Mouse (Mus musculus) bone marrow macrophage, adult 2 months (primary cell): ENCODE results near the gene Katnal1.

Experiments
- CTCF ChIP-seq: IDR thresholded peaks from 2 replicates; pipeline ENCODE4 v1.5.1; 2012; ENCODE audit warnings: low read depth, mild to moderate bottlenecking, low read length, moderate library complexity
- POLR2A ChIP-seq: IDR thresholded peaks from 2 replicates; pipeline ENCODE4 v1.6.1; 2012; ENCODE audit warnings: mild to moderate bottlenecking, low read depth, low read length, borderline replicate concordance

DNA sequence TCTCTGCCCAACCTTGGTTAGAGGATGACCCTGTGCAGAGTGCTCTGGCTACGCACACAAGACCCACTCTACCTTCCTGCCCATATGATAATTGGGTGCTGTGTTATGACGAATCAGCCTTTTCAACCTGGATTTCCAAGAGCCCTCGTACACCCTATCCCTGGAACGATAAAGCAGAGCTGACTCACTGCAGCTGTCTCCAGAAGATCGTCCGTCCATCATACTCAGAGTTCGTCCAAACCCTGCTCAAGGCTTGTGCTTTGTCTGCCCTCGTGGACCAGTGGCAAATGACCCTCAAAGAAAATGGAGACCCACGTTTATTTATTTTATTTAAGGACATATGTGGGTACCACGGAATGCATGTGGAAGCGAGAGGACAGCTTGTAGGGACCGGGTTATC, 45.9 kb upstream of the Katnal1 start:
- TF ChIP-seq CTCF = no peak
- TF ChIP-seq POLR2A = no peak
